Mouse (Mus musculus) bone marrow, adult 2 months (tissue): ENCODE results near the gene Syngr1. TPM values are rescaled to one million over a fixed set of nuclear protein-coding genes. Genes with fewer than 3 reads are reported as not detected.

Experiments
- H3K27ac ChIP-seq: fragments of 200-500 bp; 2 replicates; pipeline ENCODE4 v1.5.1; 2012; ENCODE audit warnings: low read depth, mild to moderate bottlenecking, control low read depth, inconsistent platforms, low read length; ENCODE audit not compliant: control insufficient read depth, poor library complexity, insufficient read depth
- H3K4me1 ChIP-seq: fragments of 200-500 bp; 2 replicates; pipeline ENCODE4 v1.6.1; 2011; ENCODE audit warnings: low read length; ENCODE audit not compliant: control insufficient read depth, insufficient read depth
- H3K4me3 ChIP-seq: fragments of 200-500 bp; replicated peaks from 2 replicates; pipeline ENCODE3; 2011; ENCODE audit warnings: mild to moderate bottlenecking, low read depth, low read length, control low read depth; ENCODE audit not compliant: control insufficient read depth
- CTCF ChIP-seq: fragments of 200-500 bp; IDR thresholded peaks from 2 replicates; pipeline ENCODE4 v1.5.1; 2011; ENCODE audit warnings: low read length, control low read depth; ENCODE audit not compliant: control insufficient read depth, insufficient read depth
- POLR2A ChIP-seq: fragments of 200-500 bp; IDR thresholded peaks from 2 replicates; pipeline ENCODE4 v1.6.1; 2011; ENCODE audit warnings: low read depth, mild to moderate bottlenecking, control low read depth, low read length, borderline replicate concordance; ENCODE audit not compliant: control insufficient read depth
- WGBS: fragments of 180-500 bp; shearing (Covaris S2); methylation state at CpG from one replicate; pipeline ENCODE4 v1.1.7; 2018; 5-methylcytosine and 5-hydroxymethylcytosine counted together
- polyA plus RNA-seq: library from polyadenylated mRNA; stranded (reverse); fragments of >200 nt; gene quantifications from 2 replicates; pipeline ENCODE4 v1.2.4, GENCODE M21; 2011; ENCODE audit warnings: low replicate concordance; ENCODE audit not compliant: missing spikeins, insufficient read depth, insufficient read length

Syngr1 gene
- polyA plus RNA-seq, 1 experiment: 13.4 TPM

GRCm38 (mm10) chr15:80107575-80107974 is 16.4 kb downstream of the Syngr1 start:
- peaks cover 9% of the 10 kb centered on the region for H3K4me1 ChIP-seq
- WGBS: 81% methylated on average over 3 of the region's 3 CpGs
- H3K27ac ChIP-seq: no peak overlapping the region
- H3K4me3 ChIP-seq: no peak overlapping the region
- TF ChIP-seq CTCF (no peak), POLR2A (no peak)

- TF ChIP-seq CTCF: no peak
- no peak for TF ChIP-seq POLR2A
- Histone ChIP-seq H3K27ac (no peak overlapping the region; the same call in 1 of the 2 replicates), H3K4me1 (peaks cover 5% of the 10 kb centered on the region), H3K4me3 (no peak overlapping the region)
- WGBS: 30% methylated on average over 12 of the region's 12 CpGs
Observed at GRCm38 (mm10) chr15:80111436-80111835, 20.3 kb downstream of the Syngr1 start.

- TF ChIP-seq POLR2A (no peak), CTCF (no peak)
Observed at GRCm38 (mm10) chr15:80112499-80112898, 21.4 kb downstream of the Syngr1 start.

GRCm38 (mm10) chr15:80114414-80114813 is 23.3 kb downstream of the Syngr1 start:
- Histone ChIP-seq H3K4me3 (no peak overlapping the region), H3K4me1 (peaks cover 2% of the 10 kb centered on the region), H3K27ac (no peak overlapping the region)
- WGBS: 87% methylated on average over 7 of the region's 7 CpGs
- TF ChIP-seq CTCF (no peak), POLR2A (no peak)

More at GRCm38 (mm10) chr15:80112499-80112898, 21.4 kb downstream of the Syngr1 start:
- H3K27ac ChIP-seq: no peak overlapping the region
- H3K4me3 ChIP-seq: no peak overlapping the region
- WGBS: 45% methylated on average over 2 of the region's 2 CpGs
- H3K4me1 ChIP-seq: peaks cover 5% of the 10 kb centered on the region

- Histone ChIP-seq H3K4me1 (peaks cover 2% of the 10 kb centered on the region), H3K4me3 (no peak overlapping the region), H3K27ac (no peak overlapping the region)
- TF ChIP-seq CTCF (no peak), POLR2A (no peak)
- WGBS: 79% methylated on average over 5 of the region's 5 CpGs
Observed at GRCm38 (mm10) chr15:80115256-80115655, 24.1 kb downstream of the Syngr1 start.

- no peak for TF ChIP-seq POLR2A
- no peak for TF ChIP-seq CTCF
- WGBS: 83% methylated on average over 13 of the region's 13 CpGs
Observed at GRCm38 (mm10) chr15:80115866-80116794, 25.0 kb downstream of the Syngr1 start.

GRCm38 (mm10) chr15:80117154-80117553 is 26.0 kb downstream of the Syngr1 start:
- TF ChIP-seq POLR2A (no peak), CTCF (no peak)
- no peaks in the 10 kb centered on the region; the same call in 1 of the 2 replicates for H3K4me1 ChIP-seq
- H3K4me3 ChIP-seq: no peak overlapping the region
- WGBS: 50% methylated on average over 8 of the region's 8 CpGs
- no peak overlapping the region for H3K27ac ChIP-seq

More at GRCm38 (mm10) chr15:80115866-80116794, 25.0 kb downstream of the Syngr1 start:
- H3K4me3 ChIP-seq: no peak overlapping the region
- H3K4me1 ChIP-seq: peaks cover 2% of the 10 kb centered on the region
- H3K27ac ChIP-seq: no peak overlapping the region

- H3K27ac ChIP-seq: no peak overlapping the region
- TF ChIP-seq CTCF: no peak
- no peak for TF ChIP-seq POLR2A
- WGBS: 84% methylated on average over 6 of the region's 6 CpGs
- no peak overlapping the region for H3K4me3 ChIP-seq
- no peaks in the 10 kb centered on the region; the same call in 1 of the 2 replicates for H3K4me1 ChIP-seq
Observed at GRCm38 (mm10) chr15:80119076-80119475, 27.9 kb downstream of the Syngr1 start.
